Mouse (Mus musculus) spleen, adult 2 months (tissue): ENCODE measurements around the gene Cdc42. TPM values are rescaled to one million over a fixed set of nuclear protein-coding genes. Genes with fewer than 3 reads are reported as not detected.

ENCODE experiments used
- DNase-seq, 2 experiments: peaks; one replicate each; pipeline versions ENCODE4 v3.0.0 to v3.0.0-alpha.2; 2012 to 2021; ENCODE audit warnings: low spot score in 2 of 2, low read depth in 1 of 2
- H3K27ac ChIP-seq: fragments of 200-500 bp; 2 replicates; pipeline ENCODE4 v1.5.1; 2012; ENCODE audit warnings: low read length, inconsistent platforms; ENCODE audit not compliant: insufficient read depth
- H3K27me3 ChIP-seq: fragments of 200-500 bp; 2 replicates; pipeline ENCODE4 v1.6.1; 2012; ENCODE audit warnings: mild to moderate bottlenecking, moderate library complexity, low read length, inconsistent platforms; ENCODE audit not compliant: control insufficient read depth, insufficient read depth
- H3K36me3 ChIP-seq: fragments of 200-500 bp; 2 replicates; pipeline ENCODE4 v1.6.1; 2012; ENCODE audit warnings: mild to moderate bottlenecking, low read length, inconsistent platforms; ENCODE audit not compliant: control insufficient read depth, insufficient read depth
- H3K4me1 ChIP-seq: fragments of 200-500 bp; 2 replicates; pipeline ENCODE4 v1.6.1; 2011; ENCODE audit warnings: inconsistent platforms; ENCODE audit not compliant: control insufficient read depth, insufficient read depth, insufficient read length
- H3K4me3 ChIP-seq: fragments of 200-500 bp; 2 replicates; pipeline ENCODE4 v1.5.1; 2011; ENCODE audit warnings: mild to moderate bottlenecking, inconsistent platforms; ENCODE audit not compliant: insufficient read depth, insufficient read length; ENCODE audit errors: extremely low read depth
- CTCF ChIP-seq: fragments of 200-500 bp; IDR thresholded peaks from 2 replicates; pipeline ENCODE4 v1.5.1; 2011; ENCODE audit warnings: mild to moderate bottlenecking, inconsistent platforms; ENCODE audit not compliant: insufficient read depth, insufficient read length, insufficient replicate concordance; ENCODE audit errors: extremely low read depth
- POLR2A ChIP-seq: fragments of 200-500 bp; IDR thresholded peaks from 2 replicates; pipeline ENCODE4 v1.6.1; 2011; ENCODE audit warnings: low read depth, low read length, inconsistent platforms
- WGBS: fragments of 180-500 bp; shearing (Covaris S2); methylation state at CpG from one replicate; pipeline ENCODE4 v1.1.7; 2018; 5-methylcytosine and 5-hydroxymethylcytosine counted together
- polyA plus RNA-seq: library from polyadenylated mRNA; depleted of rRNA; stranded (reverse); fragments of >200 nt; gene quantifications from 2 replicates; pipeline ENCODE4 v1.2.3, GENCODE M21; 2012; rRNA removed

Cdc42 gene
- polyA plus RNA-seq, 1 experiment: 55.5 TPM

DNA sequence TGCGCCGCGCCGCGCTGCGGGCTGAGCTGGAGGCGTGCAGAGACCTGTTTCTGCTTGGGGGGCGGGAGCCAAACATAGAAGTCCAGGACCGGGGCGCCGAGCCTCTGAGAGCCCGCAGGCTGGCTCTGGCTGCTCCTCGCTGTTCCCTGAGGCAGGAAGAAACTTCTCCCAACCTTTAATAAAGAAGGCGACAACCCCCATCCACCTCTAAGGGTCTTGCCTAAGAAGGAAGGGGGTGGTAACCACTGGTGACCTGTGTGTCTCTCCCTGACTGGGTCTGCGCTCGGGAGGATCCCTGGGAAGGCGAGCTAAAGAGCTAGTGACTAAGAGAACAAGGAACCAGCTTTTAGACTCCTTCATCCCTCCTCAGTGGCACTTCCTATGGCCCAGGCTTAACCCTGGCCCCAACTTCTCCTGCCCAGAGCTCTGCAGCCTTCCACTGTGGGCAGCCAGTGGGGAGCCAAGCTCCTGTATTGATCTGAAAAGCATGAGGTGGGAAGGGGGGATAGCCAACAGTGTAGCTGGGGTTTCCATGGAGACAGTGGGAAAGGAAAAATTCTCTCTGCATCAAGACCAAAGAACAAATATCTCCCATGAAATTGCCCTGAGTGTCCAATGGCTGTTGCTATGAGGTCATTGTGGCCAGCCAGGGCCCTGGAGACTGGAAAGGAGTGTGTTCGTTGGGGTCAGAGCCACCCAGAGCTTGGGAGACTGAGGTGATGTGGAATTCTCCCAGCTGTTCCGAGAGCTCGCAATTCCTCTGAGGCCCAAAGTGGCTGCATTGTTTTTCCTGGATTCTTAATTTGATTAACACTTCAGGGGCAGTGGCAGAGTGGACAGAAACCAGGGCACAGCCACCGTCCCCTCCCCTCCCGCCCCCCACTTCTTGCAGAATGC is 79.1 kb downstream of the Cdc42 start:
- Histone ChIP-seq H3K4me3 (no peak overlapping the region), H3K4me1 (peaks cover 3% of the 10 kb centered on the region; the same call in 1 of the 2 replicates), H3K36me3 (no peaks in the 10 kb centered on the region), H3K27me3 (peaks cover 18% of the 10 kb centered on the region), H3K27ac (no peak overlapping the region)
- TF ChIP-seq POLR2A (no peak), CTCF (no peak)
- no peak for DNase-seq
- 21% methylated on average over 21 of the region's 22 CpGs for WGBS

DNA sequence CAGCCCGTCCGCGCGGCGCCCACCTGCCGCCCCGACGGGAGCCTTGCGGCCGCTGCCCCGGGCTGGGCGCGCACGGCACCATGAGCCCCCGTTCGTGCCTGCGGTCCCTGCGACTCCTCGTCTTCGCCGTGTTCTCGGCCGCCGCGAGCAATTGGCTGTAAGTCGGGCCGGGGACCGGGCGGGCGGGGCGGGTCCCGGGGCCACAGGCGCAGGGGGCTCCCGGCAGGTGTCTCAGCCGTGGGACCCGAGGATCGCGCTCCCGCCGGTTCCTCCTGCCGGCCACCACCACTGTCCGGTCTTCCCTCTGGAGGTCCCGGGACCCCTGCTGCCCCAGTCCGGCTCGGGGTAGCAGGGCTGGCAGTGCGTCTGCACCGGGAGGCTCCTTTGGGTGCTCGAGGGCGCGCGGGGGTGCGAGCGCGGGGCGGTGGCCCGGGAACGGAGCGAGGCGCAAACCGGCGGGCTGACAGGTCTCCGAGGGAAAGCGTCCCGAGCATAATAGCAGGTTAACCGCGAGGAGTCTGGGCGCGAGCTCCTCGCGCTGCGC is 79.8 kb downstream of the Cdc42 start:
- DNase-seq: no peak
- 3% methylated on average over 56 of the region's 71 CpGs for WGBS
- Histone ChIP-seq H3K4me1 (peaks cover 3% of the 10 kb centered on the region; the same call in 1 of the 2 replicates), H3K27ac (no peak overlapping the region), H3K36me3 (no peaks in the 10 kb centered on the region), H3K27me3 (peaks cover 18% of the 10 kb centered on the region), H3K4me3 (no peak overlapping the region)
- no peak for TF ChIP-seq POLR2A
- TF ChIP-seq CTCF: no peak

DNA sequence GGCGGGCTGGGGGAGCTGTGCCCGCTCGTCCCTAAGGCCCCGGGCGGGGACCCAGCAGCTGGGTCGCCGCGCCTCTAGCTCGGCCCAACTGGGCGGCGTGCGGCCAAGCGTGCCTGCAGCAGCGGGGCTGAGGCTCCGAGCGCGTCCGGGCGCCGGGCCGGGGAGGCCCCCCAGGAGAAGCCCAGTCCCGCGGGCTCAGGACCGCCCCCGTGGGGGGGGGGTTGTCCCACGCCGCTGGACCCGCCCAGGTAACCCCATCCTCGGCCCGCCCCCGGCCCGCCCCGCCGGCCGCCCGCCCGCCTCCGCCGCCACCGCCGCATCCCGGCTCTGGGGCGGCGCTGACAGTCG is 80.4 kb downstream of the Cdc42 start, which contains the start of gene Wnt4:
TSS of gene Wnt4 (plus strand) at position 324 of the 348 bp plus-strand sequence.
- no peak for DNase-seq
- no peak for TF ChIP-seq POLR2A
- no peak for TF ChIP-seq CTCF
- H3K27me3 ChIP-seq: peaks cover 18% of the 10 kb centered on the region
- H3K4me1 ChIP-seq: peaks cover 3% of the 10 kb centered on the region; the same call in 1 of the 2 replicates
- no peaks in the 10 kb centered on the region for H3K36me3 ChIP-seq
- no peak within 1 kb of the TSS for H3K4me3 ChIP-seq
- WGBS: 13% methylated on average over 43 of the region's 45 CpGs
- no peak within 1 kb of the TSS for H3K27ac ChIP-seq

DNA sequence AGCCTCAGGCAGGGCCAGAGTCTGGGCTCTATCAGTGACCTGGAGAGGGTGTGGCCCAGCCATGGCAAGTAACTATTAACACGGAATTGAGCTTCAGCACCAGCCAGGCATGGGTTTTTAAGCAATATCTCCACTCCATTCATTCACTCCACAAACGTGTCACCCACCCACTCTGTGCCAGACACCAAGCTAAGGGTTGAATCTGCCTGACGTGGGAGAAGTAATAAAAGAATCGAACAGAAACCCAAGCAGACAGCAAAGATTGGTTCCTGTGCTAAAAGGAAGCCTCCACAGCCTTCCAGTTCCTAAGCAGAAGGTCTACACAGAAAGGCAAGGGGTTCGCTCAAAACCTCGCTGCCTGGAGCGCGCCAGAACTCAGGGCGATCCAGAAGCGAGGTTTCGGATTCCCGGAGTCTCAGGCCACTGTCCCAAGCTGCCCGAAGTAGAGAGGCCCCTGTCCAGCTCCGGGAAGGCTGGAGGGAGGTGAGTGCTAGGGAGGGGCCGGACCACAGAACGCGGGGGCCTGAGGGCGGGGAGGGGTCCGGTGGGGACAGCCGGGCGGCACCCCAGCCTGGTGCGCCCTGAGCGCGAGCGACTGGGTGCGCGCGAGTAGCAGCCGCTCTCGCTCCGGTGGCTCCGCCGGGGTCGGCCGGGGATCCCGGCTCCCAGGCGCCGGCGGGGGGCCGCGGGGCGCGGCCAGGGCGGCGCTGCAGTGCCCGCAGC is 80.9 kb downstream of the Cdc42 start:
- Histone ChIP-seq H3K4me3 (no peak overlapping the region), H3K36me3 (no peaks in the 10 kb centered on the region), H3K27ac (no peak overlapping the region), H3K27me3 (peaks cover 18% of the 10 kb centered on the region), H3K4me1 (peaks cover 3% of the 10 kb centered on the region; the same call in 1 of the 2 replicates)
- 7% methylated on average over 45 of the region's 46 CpGs for WGBS
- no peak for TF ChIP-seq CTCF
- no peak for TF ChIP-seq POLR2A
- no peak for DNase-seq

DNA sequence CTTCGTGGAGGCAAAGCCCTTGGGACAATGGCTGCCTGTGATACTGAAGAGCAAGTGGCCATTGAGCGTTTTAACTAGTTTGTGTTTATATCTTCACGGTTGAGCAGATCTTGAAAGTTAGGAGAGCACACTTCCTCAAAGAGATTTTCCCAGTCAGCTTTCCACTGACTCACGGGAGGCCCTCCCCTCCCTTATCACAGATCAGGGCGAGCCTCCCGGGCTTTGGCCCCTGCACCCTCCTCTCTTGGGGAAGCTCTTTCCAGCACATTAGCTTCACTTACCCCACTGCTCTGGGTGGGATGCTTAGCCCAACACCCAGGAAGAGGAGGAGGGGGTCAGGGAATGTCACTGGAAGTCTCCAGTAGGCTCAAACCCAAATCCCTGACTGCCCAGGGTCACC is 83.2 kb downstream of the Cdc42 start:
- peaks cover 3% of the 10 kb centered on the region; the same call in 1 of the 2 replicates for H3K4me1 ChIP-seq
- 55% methylated on average over 6 of the region's 6 CpGs for WGBS
- H3K27me3 ChIP-seq: peaks cover 18% of the 10 kb centered on the region
- no peak for DNase-seq
- TF ChIP-seq POLR2A: no peak
- no peak for TF ChIP-seq CTCF
- no peaks in the 10 kb centered on the region for H3K36me3 ChIP-seq
- H3K4me3 ChIP-seq: no peak overlapping the region
- H3K27ac ChIP-seq: no peak overlapping the region

DNA sequence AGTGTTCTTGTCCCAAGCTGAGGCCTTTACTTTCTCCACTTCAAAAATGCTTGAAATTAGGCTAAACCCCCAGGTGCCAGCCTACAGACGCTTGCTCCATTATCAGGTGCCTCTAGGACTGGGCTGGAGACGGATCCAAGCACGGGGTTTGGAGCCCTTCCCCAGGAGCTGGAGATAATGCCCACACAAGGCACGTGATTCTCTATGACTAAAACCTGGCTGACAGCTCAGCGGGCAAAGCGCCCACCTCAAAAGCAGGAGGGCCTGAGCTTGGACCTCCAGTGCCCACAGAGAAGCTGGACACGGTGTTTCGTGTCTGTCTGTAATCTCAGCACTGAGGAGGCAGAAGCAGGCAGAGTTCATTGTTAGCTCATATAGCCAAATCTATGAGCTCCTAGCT is 85.7 kb downstream of the Cdc42 start:
- no peak overlapping the region for H3K27ac ChIP-seq
- DNase-seq: no peak
- H3K4me1 ChIP-seq: no peaks in the 10 kb centered on the region
- 87% methylated on average over 8 of the region's 8 CpGs for WGBS
- H3K27me3 ChIP-seq: peaks cover 3% of the 10 kb centered on the region; the same call in 1 of the 2 replicates
- no peak overlapping the region for H3K4me3 ChIP-seq
- TF ChIP-seq CTCF: no peak
- TF ChIP-seq POLR2A: no peak
- H3K36me3 ChIP-seq: no peaks in the 10 kb centered on the region

Other genes starting within 250 kb of the Cdc42 start
- gene Wnt4, start 80.2 kb downstream of the Cdc42 start, polyA plus RNA-seq: 0.05 and 0.20 TPM in 2 replicates
- gene Cela3a, start 52.1 kb upstream of the Cdc42 start, polyA plus RNA-seq: 3.2 and 4.9 TPM in 2 replicates
- gene Cela3b, start 72.8 kb upstream of the Cdc42 start, polyA plus RNA-seq: 6,152 and 8,603 TPM in 2 replicates
- gene 1700013G24Rik, start 95.6 kb upstream of the Cdc42 start, polyA plus RNA-seq: not detected in 2 replicates
- 24.4 and 27.0 TPM in 2 replicates for gene Hspg2, start 111.0 kb upstream of the Cdc42 start, polyA plus RNA-seq
- not detected in 2 replicates for gene Ldlrad2, start 216.8 kb upstream of the Cdc42 start, polyA plus RNA-seq
- 64.1 and 68.3 TPM in 2 replicates for gene Usp48, start 236.0 kb upstream of the Cdc42 start, polyA plus RNA-seq